8 mouse cellular contexts compared by ENCODE assay signal in genomic region chr3:84815461-84815860, GRCm38 (mm10). TPM values are rescaled to one million over a fixed set of nuclear protein-coding genes. Genes with fewer than 3 reads are reported as not detected.
DNase-seq lines count a peak whose midpoint lies in the region; ATAC-seq and TF ChIP-seq lines count a peak whose summit lies in the region.

No protein-coding gene starts in this region.

- DNase-seq in cerebellum, adult 11 months = peak; percentile 16
- DNase-seq in embryo, embryonic 10 days (ENCODE audit: low spot score) = peak; percentile 40
- DNase-seq in gastrocnemius, postnatal 25 days = peak; percentile 15
- peak in 1 of 2 experiments; percentile 64 for DNase-seq in spleen, adult 2 months (ENCODE audit: low read depth in 1 of 2, low spot score in 2 of 2)

- no peaks in the 10 kb centered on the region for H3K9me3 ChIP-seq in intestine, embryonic 15.5 days
- no peaks in the 10 kb centered on the region for H3K9me3 ChIP-seq in limb, embryonic 12.5 days
- H3K9me3 ChIP-seq in midbrain, embryonic 12.5 days = no peaks in the 10 kb centered on the region

- peak overlapping the region; percentile 99 for H3K4me3 ChIP-seq in intestine, embryonic 15.5 days (replicated peaks)
- H3K4me3 ChIP-seq in limb, embryonic 12.5 days (replicated peaks) = peak overlapping the region; percentile 97
- H3K4me3 ChIP-seq in midbrain, embryonic 12.5 days = peak overlapping the region; percentile 99
- H3K4me3 ChIP-seq in spleen, adult 2 months (ENCODE audit: extremely low read depth, insufficient read depth, insufficient read length) = peak overlapping the region; percentile 94

- H3K4me1 ChIP-seq in intestine, embryonic 15.5 days (replicated peaks) = peaks cover 13% of the 10 kb centered on the region; the same call in 1 of the 2 replicates
- peaks cover 20% of the 10 kb centered on the region for H3K4me1 ChIP-seq in limb, embryonic 12.5 days (replicated peaks)
- H3K4me1 ChIP-seq in midbrain, embryonic 12.5 days = peaks cover 27% of the 10 kb centered on the region
- peaks cover 3% of the 10 kb centered on the region; the same call in 1 of the 2 replicates for H3K4me1 ChIP-seq in spleen, adult 2 months (ENCODE audit: control insufficient read depth, insufficient read depth, insufficient read length)

- no peak for TF ChIP-seq POLR2A in spleen, adult 2 months (IDR thresholded peaks at IDR 0.05; ENCODE audit: low read depth, low read length)

- H3K36me3 ChIP-seq in intestine, embryonic 15.5 days = no peaks in the 10 kb centered on the region; the same call in 1 of the 2 replicates
- H3K36me3 ChIP-seq in limb, embryonic 12.5 days = peaks cover 6% of the 10 kb centered on the region; the same call in 1 of the 2 replicates
- no peaks in the 10 kb centered on the region for H3K36me3 ChIP-seq in midbrain, embryonic 12.5 days
- H3K36me3 ChIP-seq in spleen, adult 2 months (ENCODE audit: control insufficient read depth, insufficient read depth, low read length) = no peaks in the 10 kb centered on the region; the same call in 1 of the 2 replicates

- no peak for TF ChIP-seq CTCF in spleen, adult 2 months (IDR thresholded peaks at IDR 0.05; ENCODE audit: extremely low read depth, insufficient read depth, insufficient read length, insufficient replicate concordance)

- no peaks in the 10 kb centered on the region for H3K27me3 ChIP-seq in intestine, embryonic 15.5 days (replicated peaks)
- H3K27me3 ChIP-seq in limb, embryonic 12.5 days = no peaks in the 10 kb centered on the region
- no peaks in the 10 kb centered on the region for H3K27me3 ChIP-seq in midbrain, embryonic 12.5 days
- no peaks in the 10 kb centered on the region for H3K27me3 ChIP-seq in spleen, adult 2 months (ENCODE audit: control insufficient read depth, insufficient read depth, low read length)

- ATAC-seq in cerebellum, adult (ENCODE audit: insufficient number of reproducible peaks, low FRiP score, low TSS enrichment) = no peak
- ATAC-seq in intestine, embryonic 15.5 days = 0 out of 2 replicates have a peak, but pooled peaks have one; percentile 9
- no peak for ATAC-seq in limb, embryonic 12.5 days (ENCODE audit: insufficient number of reproducible peaks, insufficient read depth, low FRiP score, low TSS enrichment, low read depth)
- ATAC-seq in midbrain, embryonic 12.5 days (ENCODE audit: low FRiP score, low read depth) = 0 out of 2 replicates have a peak, but pooled peaks have one; percentile 5

- peak overlapping the region; percentile 77 for H3K4me2 ChIP-seq in intestine, embryonic 15.5 days (replicated peaks)
- peak overlapping the region; percentile 100 for H3K4me2 ChIP-seq in limb, embryonic 12.5 days
- peak overlapping the region; percentile 98 for H3K4me2 ChIP-seq in midbrain, embryonic 12.5 days (replicated peaks)

- H3K9ac ChIP-seq in intestine, embryonic 15.5 days = peak overlapping the region; percentile 89
- peak overlapping the region; percentile 89 for H3K9ac ChIP-seq in limb, embryonic 12.5 days (replicated peaks)
- peak overlapping the region; percentile 86 for H3K9ac ChIP-seq in midbrain, embryonic 12.5 days (replicated peaks)

- peak overlapping the region; percentile 98; the same call in 1 of the 2 replicates for H3K27ac ChIP-seq in intestine, embryonic 15.5 days
- peak overlapping the region; percentile 92 for H3K27ac ChIP-seq in limb, embryonic 12.5 days
- peak overlapping the region; percentile 96 for H3K27ac ChIP-seq in midbrain, embryonic 12.5 days (replicated peaks)
- peak overlapping the region; percentile 94 for H3K27ac ChIP-seq in spleen, adult 2 months (ENCODE audit: insufficient read depth, low read length)

- under 1% methylated on average over 29 of the region's 29 CpGs for WGBS in intestine, embryonic 15.5 days
- under 1% methylated on average over 29 of the region's 29 CpGs for WGBS in limb, embryonic 12.5 days
- under 1% methylated on average over 29 of the region's 29 CpGs for WGBS in midbrain, embryonic 12.5 days
- under 1% methylated on average over 29 of the region's 29 CpGs for whole genome bisulfite sequencing in spleen, adult 2 months

RNA-seq across cellular contexts. Expression of gene Fbxw7, which starts 0.4 kb away (rescaled TPM):
- total RNA-seq in gastrocnemius, postnatal 25 days (2021) = 10 to 100 TPM; 15.1 to 20.5 TPM
- polyA plus RNA-seq in intestine, embryonic 15.5 days (2015; fragmentation: Nextera tagmentation; extraction: Ambion mirVana) = 9.6 and 10.4 TPM in 2 replicates
- 10.8 and 11.7 TPM in 2 replicates for polyA plus RNA-seq in limb, embryonic 12.5 days (2016; fragmentation: Nextera tagmentation; extraction: Ambion mirVana)
- polyA plus RNA-seq in midbrain, embryonic 12.5 days (2016; fragmentation: Nextera tagmentation; extraction: Ambion mirVana) = 16.3 and 18.7 TPM in 2 replicates
- polyA plus RNA-seq in spleen, adult 2 months (2012; rRNA removed) = 2.8 and 3.4 TPM in 2 replicates

Comparison
In these comparisons a context has a peak if more than half of its experiments do, and no peak if none do; other contexts are left out.
1. ATAC-seq: peak in intestine, embryonic 15.5 days (single experiment) and midbrain, embryonic 12.5 days (single experiment); none in cerebellum, adult (single experiment) and limb, embryonic 12.5 days (single experiment).
2. Peak in every context shown above with its lines, with median percentiles within 50 percentile points of each other: H3K27ac ChIP-seq, H3K4me2 ChIP-seq, H3K4me3 ChIP-seq and H3K9ac ChIP-seq.